Mouse (Mus musculus) right cerebral cortex, postnatal 4 days (tissue): Measurements from ENCODE around the gene Aftph.

ENCODE experiments used
- DNase-seq: peaks from one replicate; pipeline ENCODE4 v3.0.0-alpha.2; 2022

Aftph gene

GRCm38 (mm10) chr11:20646986-20647726, 94.2 kb downstream of the Aftph start:
- no peak for DNase-seq

GRCm38 (mm10) chr11:20646142-20646541, 95.2 kb downstream of the Aftph start:
- DNase-seq: no peak

- no peak for DNase-seq
Observed at GRCm38 (mm10) chr11:20645521-20645920, 95.9 kb downstream of the Aftph start.

GRCm38 (mm10) chr11:20644872-20645271, 96.5 kb downstream of the Aftph start:
- DNase-seq: no peak

GRCm38 (mm10) chr11:20644166-20644565, 97.2 kb downstream of the Aftph start:
- DNase-seq: no peak

- no peak for DNase-seq
Observed at GRCm38 (mm10) chr11:20643161-20643560, 98.2 kb downstream of the Aftph start.

- DNase-seq: no peak
Observed at GRCm38 (mm10) chr11:20642321-20642720, 99.1 kb downstream of the Aftph start.

- DNase-seq: no peak
Observed at GRCm38 (mm10) chr11:20639918-20640447, 101.4 kb downstream of the Aftph start.

- DNase-seq: peak; percentile 83
Observed at GRCm38 (mm10) chr11:20638841-20639240, 102.5 kb downstream of the Aftph start.

- no peak for DNase-seq
Observed at GRCm38 (mm10) chr11:20637060-20637459, 104.3 kb downstream of the Aftph start.

GRCm38 (mm10) chr11:20636114-20636513, 105.3 kb downstream of the Aftph start:
- no peak for DNase-seq

GRCm38 (mm10) chr11:20635646-20636045, 105.7 kb downstream of the Aftph start:
- DNase-seq: no peak
